Mouse (Mus musculus) layer of hippocampus, adult 2 months (tissue): Measurements from ENCODE around the gene Aadat. TPM values are rescaled to one million over a fixed set of nuclear protein-coding genes. Genes with fewer than 3 reads are reported as not detected.
"Not testable (repeated sequence)": the region's sequence is repeated elsewhere in the genome, so short reads cannot be mapped to it uniquely, and the experiment has no call there.

Experiments used
- DNase-seq, 2 experiments: peaks; one replicate each; pipeline ENCODE4 v3.0.0; 2022; ENCODE audit warnings: low spot score in 2 of 2
- H3K27ac ChIP-seq: fragments of 200-600 bp; 2 replicates; pipeline ENCODE4 v1.8.1; 2022
- H3K4me3 ChIP-seq: fragments of 200-600 bp; 2 replicates; pipeline ENCODE4 v1.8.1; 2022; ENCODE audit warnings: mild to moderate bottlenecking
- CTCF ChIP-seq: fragments of 200-600 bp; conservative IDR thresholded peaks from 2 replicates; pipeline ENCODE4 v1.8.1; 2022; ENCODE audit warnings: antibody characterized with exemption, mild to moderate bottlenecking, moderate library complexity
- long read RNA-seq, 2 experiments: library from polyadenylated mRNA; stranded (forward); transcript quantifications; one replicate each; pipeline ENCODE4 v2.0.0; 2021; ENCODE audit warnings: borderline mapping rate in 2 of 2
- total RNA-seq, 2 experiments: library from RNA; stranded (reverse); gene quantifications; 2 replicates each; pipeline ENCODE4 v1.2.3; 2021

The Aadat gene
- under 1 TPM; 0.18 to 0.66 TPM for total RNA-seq
- long read RNA-seq, experiment 1, partial matches to known transcripts, result 0 of 1 reads
- long read RNA-seq, experiment 1, other reads (novel, unspliced or antisense), result 1 of 1 reads
- long read RNA-seq, experiment 2, partial matches to known transcripts, result 0 of 1 reads
- long read RNA-seq, experiment 2, other reads (novel, unspliced or antisense), result 1 of 1 reads

- peak; percentile 73 to 78 for DNase-seq
- peak within 1 kb of the TSS; percentile 82 for H3K27ac ChIP-seq
- peak within 1 kb of the TSS; percentile 77 for H3K4me3 ChIP-seq
- TF ChIP-seq CTCF, result peak; percentile 91
Measured at GRCm38 (mm10) chr8:60505653-60506521, at the start of gene Aadat. Gene Aadat, plus strand, starts transcription at chr8:60505932.

GRCm38 (mm10) chr8:60466686-60467335 lies 38.9 kb upstream of the Aadat start:
- peak; percentile 81 to 82 for DNase-seq
- peak overlapping the region; percentile 50 for H3K4me3 ChIP-seq
- peak; percentile 97 for TF ChIP-seq CTCF
- H3K27ac ChIP-seq, result peak overlapping the region; percentile 1; the same call in 1 of the 2 replicates

- no peak overlapping the region for H3K4me3 ChIP-seq
- no peak for TF ChIP-seq CTCF
- no peak for DNase-seq
- no peak overlapping the region for H3K27ac ChIP-seq
Measured at GRCm38 (mm10) chr8:60490147-60490546, 15.6 kb upstream of the Aadat start.

GRCm38 (mm10) chr8:60491871-60492270 lies 13.9 kb upstream of the Aadat start:
- Histone ChIP-seq H3K4me3 (no peak overlapping the region), H3K27ac (no peak overlapping the region)
- no peak for DNase-seq
- TF ChIP-seq CTCF, result no peak

GRCm38 (mm10) chr8:60492471-60492870 lies 13.3 kb upstream of the Aadat start:
- Histone ChIP-seq H3K4me3 (no peak overlapping the region), H3K27ac (no peak overlapping the region)
- no peak for TF ChIP-seq CTCF
- no peak for DNase-seq

GRCm38 (mm10) chr8:60494606-60495005 lies 11.1 kb upstream of the Aadat start:
- H3K4me3 ChIP-seq, result no peak overlapping the region
- no peak overlapping the region for H3K27ac ChIP-seq
- TF ChIP-seq CTCF, result no peak
- DNase-seq, result no peak

GRCm38 (mm10) chr8:60495046-60495445 lies 10.7 kb upstream of the Aadat start:
- not testable (repeated sequence) for H3K27ac ChIP-seq, H3K4me3 ChIP-seq, DNase-seq

GRCm38 (mm10) chr8:60503098-60503497 lies 2.6 kb upstream of the Aadat start, which contains the start of gene Gm10283:
Gene Gm10283, minus strand, starts transcription at chr8:60503198.
- no peak for TF ChIP-seq CTCF
- DNase-seq, result no peak
- Histone ChIP-seq H3K4me3 (no peak within 1 kb of the TSS), H3K27ac (no peak within 1 kb of the TSS)

- no peak for TF ChIP-seq CTCF
Measured at GRCm38 (mm10) chr8:60518286-60518685, 12.6 kb downstream of the Aadat start.

GRCm38 (mm10) chr8:60534945-60535344 lies 29.2 kb downstream of the Aadat start:
- Histone ChIP-seq H3K27ac (no peak overlapping the region), H3K4me3 (no peak overlapping the region)
- no peak for DNase-seq
- TF ChIP-seq CTCF, result no peak

More at GRCm38 (mm10) chr8:60518286-60518685, 12.6 kb downstream of the Aadat start:
- no peak for DNase-seq
- no peak overlapping the region for H3K4me3 ChIP-seq
- H3K27ac ChIP-seq, result no peak overlapping the region

GRCm38 (mm10) chr8:60566783-60567182 lies 61.1 kb downstream of the Aadat start:
- H3K27ac ChIP-seq, result no peak overlapping the region
- TF ChIP-seq CTCF, result no peak
- no peak for DNase-seq
- H3K4me3 ChIP-seq, result no peak overlapping the region

- DNase-seq, result peak in 1 of 2 experiments; percentile 17
- H3K27ac ChIP-seq, result no peak overlapping the region
- TF ChIP-seq CTCF, result no peak
- no peak overlapping the region for H3K4me3 ChIP-seq
Measured at GRCm38 (mm10) chr8:60577231-60577630, 71.5 kb downstream of the Aadat start.

GRCm38 (mm10) chr8:60583369-60583768 lies 77.6 kb downstream of the Aadat start:
- no peak for TF ChIP-seq CTCF
- no peak for DNase-seq
- no peak overlapping the region for H3K27ac ChIP-seq
- H3K4me3 ChIP-seq, result no peak overlapping the region

GRCm38 (mm10) chr8:60591352-60592105 lies 85.8 kb downstream of the Aadat start:
- DNase-seq, H3K27ac ChIP-seq, H3K4me3 ChIP-seq: not testable (repeated sequence)
